Mouse (Mus musculus): ENCODE results near the gene Trnau1ap.

- TF ChIP-seq POLR2A (IDR thresholded peaks at IDR 0.05; ENCODE audit: borderline replicate concordance, low read depth, low read length) (no peak), CTCF (IDR thresholded peaks at IDR 0.05; ENCODE audit: low read depth, low read length) (no peak)
Observed at GRCm38 (mm10) chr4:132338943-132339342, 9.6 kb upstream of the Trnau1ap start.
